Mouse (Mus musculus) cerebellum, adult 2 months (tissue): ENCODE results near the gene Ppib.

ENCODE experiments used
- CTCF ChIP-seq: fragments of 200-500 bp; IDR thresholded peaks from 2 replicates; pipeline ENCODE4 v1.5.1; 2011; ENCODE audit warnings: low read depth, mild to moderate bottlenecking, control low read depth, low read length, moderate library complexity, borderline replicate concordance; ENCODE audit not compliant: insufficient read depth
- POLR2A ChIP-seq: fragments of 200-500 bp; IDR thresholded peaks from 2 replicates; pipeline ENCODE4 v1.6.1; 2011; ENCODE audit warnings: low read length, control low read depth, borderline replicate concordance; ENCODE audit not compliant: insufficient read depth

- no peak for TF ChIP-seq CTCF
- peak; percentile 95 for TF ChIP-seq POLR2A
These were observed at the start of gene Ppib for GRCm38 (mm10) chr9:66059583-66060307.
